Mouse (Mus musculus) ES-E14 (cell line): ENCODE results near the gene Apex1. TPM values are rescaled to one million over a fixed set of nuclear protein-coding genes. Genes with fewer than 3 reads are reported as not detected.
"Not testable (repeated sequence)": the region's sequence is repeated elsewhere in the genome, so short reads cannot be mapped to it uniquely, and the experiment has no call there.

Experiments
- DNase-seq: peaks from one replicate; pipeline ENCODE4 v3.0.0-alpha.2; 2013; ENCODE audit warnings: low read depth, low spot score
- H3K27ac ChIP-seq: 2 replicates; pipeline ENCODE4 v1.5.1; 2012; ENCODE audit warnings: low read depth, mild to moderate bottlenecking, low read length, moderate library complexity, mixed read lengths; ENCODE audit not compliant: poor library complexity, insufficient read depth, severe bottlenecking
- H3K36me3 ChIP-seq: 2 replicates; pipeline ENCODE4 v1.6.1; 2012; ENCODE audit warnings: mild to moderate bottlenecking, low read length, moderate library complexity, mixed read lengths; ENCODE audit not compliant: control insufficient read depth, poor library complexity, insufficient read depth, severe bottlenecking
- H3K4me1 ChIP-seq, 2 experiments: fragments of 150-350 bp in 1 of 2; sonication (generic) in 1 of 2; 2 replicates each; pipeline ENCODE4 v1.6.1; 2012; ENCODE audit warnings: low read length in 2 of 2, mild to moderate bottlenecking in 1 of 2, mixed read lengths in 1 of 2; ENCODE audit not compliant: control insufficient read depth in 2 of 2, insufficient read depth in 2 of 2, poor library complexity in 1 of 2
- H3K4me3 ChIP-seq, 2 experiments: fragments of 150-350 bp in 1 of 2; sonication (generic) in 1 of 2; 2 replicates each; pipeline ENCODE4 v1.5.1; 2012; ENCODE audit warnings: low read length in 2 of 2, low read depth in 1 of 2, mild to moderate bottlenecking in 1 of 2, mixed read lengths in 1 of 2; ENCODE audit not compliant: insufficient read depth in 1 of 2, poor library complexity in 1 of 2, severe bottlenecking in 1 of 2
- H3K9ac ChIP-seq: 2 replicates; pipeline ENCODE4 v1.6.1; 2012; ENCODE audit warnings: low read depth, mild to moderate bottlenecking, low read length, mixed read lengths; ENCODE audit not compliant: poor library complexity, insufficient read depth, severe bottlenecking
- H3K9me3 ChIP-seq: fragments of 150-350 bp; sonication (generic); 2 replicates; pipeline ENCODE4 v1.6.1; 2012; ENCODE audit warnings: low read depth, mild to moderate bottlenecking, low read length; ENCODE audit not compliant: control insufficient read depth, insufficient read depth
- CHD2 ChIP-seq: IDR thresholded peaks from 2 replicates; pipeline ENCODE4 v1.6.1; 2014; ENCODE audit warnings: mild to moderate bottlenecking, low read depth, low read length, inconsistent platforms
- HCFC1 ChIP-seq: IDR thresholded peaks from 2 replicates; pipeline ENCODE4 v1.6.1; 2012; ENCODE audit warnings: low read length, inconsistent platforms, borderline replicate concordance; ENCODE audit not compliant: insufficient read depth
- MAFK ChIP-seq: IDR thresholded peaks from 2 replicates; pipeline ENCODE4 v1.6.1; 2014; ENCODE audit warnings: mild to moderate bottlenecking, low read depth, low read length, inconsistent platforms; ENCODE audit not compliant: insufficient read depth
- ZC3H11A ChIP-seq: IDR thresholded peaks from 2 replicates; pipeline ENCODE4 v1.6.1; 2012; ENCODE audit warnings: low read depth, mild to moderate bottlenecking, inconsistent platforms, low read length, borderline replicate concordance
- ZNF384 ChIP-seq: IDR thresholded peaks from 2 replicates; pipeline ENCODE4 v1.6.1; 2012; ENCODE audit warnings: low read depth, low read length, inconsistent platforms
- in situ Hi-C, 2 experiments: fragments of 600-800 bp; cut with MboI; formaldehyde crosslinking; loops; one replicate each; pipeline ENCODE4 v1.15.1; 2025; ENCODE audit warnings: low sequenced_read_pairs in 2 of 2, inconsistent platforms in 1 of 2; ENCODE audit not compliant: unreplicated experiment in 2 of 2
- total RNA-seq: library from RNA; depleted of rRNA; stranded (reverse); fragments of 300-350 nt; gene quantifications from 2 replicates; pipeline ENCODE4 v1.2.3, GENCODE M21; 2012

Gene Apex1
- total RNA-seq, 1 experiment, result 127 TPM

GRCm38 (mm10) chr14:50903973-50904827 is 20.6 kb upstream of the Apex1 start:
- in situ Hi-C loops, result no loop called here

GRCm38 (mm10) chr14:50904828-50905129 is 20.0 kb upstream of the Apex1 start:
- in situ Hi-C loops, result no loop called here
- H3K36me3 ChIP-seq, result no peaks in the 10 kb centered on the region; the same call in 1 of the 2 replicates
- no peak overlapping the region for H3K9ac ChIP-seq
- no peaks in the 10 kb centered on the region for H3K4me1 ChIP-seq
- DNase-seq, result no peak
- no peak overlapping the region for H3K4me3 ChIP-seq
- H3K27ac ChIP-seq, result no peak overlapping the region
- no peaks in the 10 kb centered on the region for H3K9me3 ChIP-seq
- TF ChIP-seq ZC3H11A (no peak), ZNF384 (no peak), CHD2 (no peak), HCFC1 (no peak), MAFK (no peak)

More at GRCm38 (mm10) chr14:50903973-50904827, 20.6 kb upstream of the Apex1 start:
- H3K36me3 ChIP-seq, result no peaks in the 10 kb centered on the region; the same call in 1 of the 2 replicates
- TF ChIP-seq CHD2 (no peak), HCFC1 (no peak), ZC3H11A (no peak), ZNF384 (no peak), MAFK (no peak)
- H3K27ac ChIP-seq, result no peak overlapping the region
- H3K4me1 ChIP-seq, result no peaks in the 10 kb centered on the region
- no peak for DNase-seq
- H3K9me3 ChIP-seq, result no peaks in the 10 kb centered on the region
- peak overlapping the region; percentile 50 to 65 for H3K4me3 ChIP-seq
- peak overlapping the region; percentile 60 for H3K9ac ChIP-seq

GRCm38 (mm10) chr14:50905327-50905726 is 19.4 kb upstream of the Apex1 start:
- H3K9me3 ChIP-seq, result not testable (repeated sequence)

GRCm38 (mm10) chr14:50908126-50908525 is 16.6 kb upstream of the Apex1 start:
- Histone ChIP-seq H3K27ac (no peak overlapping the region), H3K36me3 (no peaks in the 10 kb centered on the region; the same call in 1 of the 2 replicates), H3K9me3 (no peaks in the 10 kb centered on the region), H3K9ac (no peak overlapping the region), H3K4me3 (no peak overlapping the region), H3K4me1 (peaks cover 2 to 5% of the 10 kb centered on the region in 2 experiments; a peak in 2 of 4 replicates)
- in situ Hi-C loops, result no loop called here
- no peak for DNase-seq
- TF ChIP-seq MAFK (no peak), ZNF384 (no peak), HCFC1 (no peak), ZC3H11A (no peak), CHD2 (no peak)

More at GRCm38 (mm10) chr14:50905327-50905726, 19.4 kb upstream of the Apex1 start:
- in situ Hi-C loops, H3K9ac ChIP-seq, H3K36me3 ChIP-seq, DNase-seq, H3K4me3 ChIP-seq, H3K4me1 ChIP-seq, H3K27ac ChIP-seq: not testable (repeated sequence)

- no peak overlapping the region for H3K9ac ChIP-seq
- peaks cover 2 to 8% of the 10 kb centered on the region in 2 experiments; a peak in 2 of 4 replicates for H3K4me1 ChIP-seq
- in situ Hi-C loops, result no loop called here
- H3K27ac ChIP-seq, result no peak overlapping the region
- TF ChIP-seq HCFC1 (no peak), MAFK (no peak), ZC3H11A (no peak), ZNF384 (no peak), CHD2 (no peak)
- no peak for DNase-seq
- H3K36me3 ChIP-seq, result peaks cover 10% of the 10 kb centered on the region
- H3K9me3 ChIP-seq, result no peaks in the 10 kb centered on the region
- H3K4me3 ChIP-seq, result no peak overlapping the region
These were observed 13.4 kb upstream of the Apex1 start for GRCm38 (mm10) chr14:50911356-50911755.

- H3K9ac ChIP-seq, result peak overlapping the region; percentile 87; the same call in 1 of the 2 replicates
- H3K9me3 ChIP-seq, DNase-seq, H3K27ac ChIP-seq, in situ Hi-C loops, H3K4me1 ChIP-seq: not testable (repeated sequence)
- H3K4me3 ChIP-seq, result peak overlapping the region; percentile 72 to 80
- H3K36me3 ChIP-seq, result peaks cover 27% of the 10 kb centered on the region
These were observed 1.3 kb upstream of the Apex1 start for GRCm38 (mm10) chr14:50923437-50923836.
